Mouse (Mus musculus): ENCODE results near the gene Hjurp. TPM values are rescaled to one million over a fixed set of nuclear protein-coding genes. Genes with fewer than 3 reads are reported as not detected.

Hjurp gene
- total and polyA plus RNA-seq, 3 experiments: 59.4 to 103 (median 76.3) TPM

DNA sequence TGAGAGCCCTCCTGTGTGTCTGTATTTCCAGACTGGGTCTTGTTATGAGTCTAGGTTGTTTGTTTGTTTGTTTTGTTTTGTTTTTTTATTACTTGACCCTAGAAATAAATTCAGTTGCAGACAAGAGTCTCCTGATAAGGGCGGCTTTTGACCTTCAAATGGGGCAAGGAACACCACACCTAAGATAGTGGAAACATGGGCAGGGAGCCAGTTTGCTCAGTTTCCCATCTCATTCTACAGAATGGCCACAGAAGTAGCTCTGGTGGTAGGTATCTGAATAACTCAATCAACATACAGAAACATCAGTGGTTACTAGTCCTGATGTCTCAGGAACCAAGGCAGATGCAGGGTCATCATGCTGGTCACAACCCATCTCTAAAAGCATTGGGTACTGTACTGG is 17.2 kb upstream of the Hjurp start:
- Histone ChIP-seq H3K9ac (ENCODE audit: control insufficient read depth, low read depth, low read length, poor library complexity, severe bottlenecking) (no peak overlapping the region), H3K27me3 (ENCODE audit: control insufficient read depth in 1 of 2, insufficient read depth in 2 of 2, low read length in 2 of 2) (peaks cover 0 to 2% of the 10 kb centered on the region in 2 experiments; a peak in 1 of 4 replicates), H3K9me3 (replicated peaks; ENCODE audit: insufficient read depth, low read length) (no peaks in the 10 kb centered on the region), H3K79me2 (ENCODE audit: control insufficient read depth, insufficient read depth, low read length, poor library complexity) (no peaks in the 10 kb centered on the region), H3K27ac (ENCODE audit: control insufficient read depth, low read depth, low read length) (no peak overlapping the region), H3K4me1 (ENCODE audit: control insufficient read depth in 1 of 2, insufficient read depth in 2 of 2, low read length in 2 of 2) (no peaks in the 10 kb centered on the region), H3K4me3 (ENCODE audit: control insufficient read depth in 1 of 2, insufficient read depth in 1 of 2, low read depth in 2 of 2, low read length in 2 of 2) (no peak overlapping the region), H3K36me3 (ENCODE audit: control insufficient read depth in 1 of 2, insufficient read depth in 2 of 2, low read length in 2 of 2) (no peaks in the 10 kb centered on the region)
- peak; percentile 7 for DNase-seq (ENCODE audit: low read depth, low spot score)
- TF ChIP-seq CHD2 (IDR thresholded peaks at IDR 0.05; ENCODE audit: low read length) (no peak), TAL1 (IDR thresholded peaks at IDR 0.05; ENCODE audit: low read length) (peak; percentile 1; the same call in 1 of the 2 replicates)

DNA sequence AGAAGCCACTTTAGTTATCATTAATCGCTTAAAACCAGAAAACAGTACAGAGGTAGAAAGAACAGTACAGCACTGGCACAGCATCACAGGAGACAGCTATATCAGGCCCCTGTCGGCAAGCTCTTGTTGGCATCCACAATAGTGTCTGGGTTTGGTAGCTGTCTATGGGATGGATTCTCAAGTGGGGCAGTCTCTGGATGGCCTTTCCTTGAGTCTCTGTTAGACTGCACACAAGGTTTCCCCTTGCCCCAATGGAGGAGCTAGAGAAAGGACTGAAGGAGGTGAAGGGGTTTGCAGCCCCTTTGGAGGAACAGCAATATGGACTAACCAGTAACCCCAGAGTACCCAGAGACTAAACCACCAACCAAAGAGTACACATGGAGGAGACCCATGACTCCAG is 14.6 kb upstream of the Hjurp start:
- Histone ChIP-seq H3K36me3 (ENCODE audit: control insufficient read depth in 1 of 2, insufficient read depth in 2 of 2, low read length in 2 of 2) (no peaks in the 10 kb centered on the region), H3K9me3 (replicated peaks; ENCODE audit: insufficient read depth, low read length) (no peaks in the 10 kb centered on the region), H3K4me3 (ENCODE audit: control insufficient read depth in 1 of 2, insufficient read depth in 1 of 2, low read depth in 2 of 2, low read length in 2 of 2) (no peak overlapping the region), H3K79me2 (ENCODE audit: control insufficient read depth, insufficient read depth, low read length, poor library complexity) (no peaks in the 10 kb centered on the region), H3K9ac (ENCODE audit: control insufficient read depth, low read depth, low read length, poor library complexity, severe bottlenecking) (no peak overlapping the region), H3K4me1 (ENCODE audit: control insufficient read depth in 1 of 2, insufficient read depth in 2 of 2, low read length in 2 of 2) (no peaks in the 10 kb centered on the region), H3K27ac (ENCODE audit: control insufficient read depth, low read depth, low read length) (no peak overlapping the region), H3K27me3 (ENCODE audit: control insufficient read depth in 1 of 2, insufficient read depth in 2 of 2, low read length in 2 of 2) (peaks cover 0 to 2% of the 10 kb centered on the region in 2 experiments; a peak in 1 of 4 replicates)
- DNase-seq (ENCODE audit: low read depth, low spot score): peak; percentile 4
- TF ChIP-seq GABPA (IDR thresholded peaks at IDR 0.05; ENCODE audit: low read depth, low read length) (no peak), ZC3H11A (IDR thresholded peaks at IDR 0.05; ENCODE audit: low read depth, low read length) (no peak), UBTF (IDR thresholded peaks at IDR 0.05; ENCODE audit: borderline replicate concordance, insufficient read depth, low read depth, low read length) (no peak), CTCF (IDR thresholded peaks at IDR 0.05 in 2 of 3, conservative IDR thresholded peaks at IDR 0.05 in 1 of 3; ENCODE audit: control insufficient read depth in 1 of 3, insufficient read depth in 1 of 3, low read depth in 2 of 3, low read length in 3 of 3, poor library complexity in 1 of 3, severe bottlenecking in 1 of 3) (no peak), MAZ (IDR thresholded peaks at IDR 0.05; ENCODE audit: low read depth, low read length) (no peak), ZKSCAN1 (IDR thresholded peaks at IDR 0.05; ENCODE audit: low read depth, low read length) (no peak), MYB (IDR thresholded peaks at IDR 0.05; ENCODE audit: low read depth, low read length) (no peak), MXI1 (IDR thresholded peaks at IDR 0.05; ENCODE audit: low read depth, low read length) (no peak), JUND (IDR thresholded peaks at IDR 0.05; ENCODE audit: low read depth, low read length) (no peak), BHLHE40 (IDR thresholded peaks at IDR 0.05; ENCODE audit: borderline replicate concordance, low read depth, low read length) (no peak), KAT2A (conservative IDR thresholded peaks at IDR 0.05; ENCODE audit: low read depth, low read length) (no peak), ZMIZ1 (IDR thresholded peaks at IDR 0.05; ENCODE audit: low read depth, low read length) (no peak)

DNA sequence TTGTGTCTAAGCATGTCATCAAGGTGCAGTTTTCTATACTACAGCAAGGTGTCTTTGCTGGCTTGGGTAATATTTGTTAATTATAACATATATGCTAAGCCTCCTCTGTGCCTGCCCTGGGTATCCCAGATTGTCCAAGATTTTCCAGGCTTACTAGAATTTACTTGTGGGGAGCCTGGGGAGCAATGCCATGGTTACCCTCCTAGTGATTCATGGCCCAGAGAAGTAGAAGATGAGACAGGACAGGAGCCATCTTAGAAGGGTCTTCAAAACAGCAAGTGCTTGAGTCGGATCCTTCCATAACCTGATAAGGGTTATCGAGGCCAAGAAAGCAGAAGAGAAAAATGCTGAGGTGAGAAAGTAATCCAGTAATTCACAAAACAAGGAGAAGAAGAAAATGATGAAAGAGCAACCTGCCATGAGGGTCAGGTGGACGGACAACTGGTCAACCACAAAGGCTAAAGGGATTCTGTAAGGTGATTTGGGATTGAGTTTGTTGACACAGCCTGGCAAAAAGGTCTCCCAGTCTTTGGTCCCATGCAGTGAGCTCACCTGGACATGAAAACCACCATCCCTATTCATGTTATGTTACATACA is 14.1 kb upstream of the Hjurp start:
- H3K9me3 ChIP-seq (replicated peaks; ENCODE audit: insufficient read depth, low read length): no peaks in the 10 kb centered on the region
- H3K9ac ChIP-seq (ENCODE audit: control insufficient read depth, low read depth, low read length, poor library complexity, severe bottlenecking): no peak overlapping the region
- no peak for TF ChIP-seq ZMIZ1 (IDR thresholded peaks at IDR 0.05; ENCODE audit: low read depth, low read length)
- no peak for TF ChIP-seq TBP (IDR thresholded peaks at IDR 0.05; ENCODE audit: low read depth, low read length)
- TF ChIP-seq TAL1 (IDR thresholded peaks at IDR 0.05; ENCODE audit: low read length): no peak
- TF ChIP-seq POLR2A (IDR thresholded peaks at IDR 0.05; ENCODE audit: control insufficient read depth in 1 of 2, insufficient read depth in 1 of 2, low read depth in 1 of 2, low read length in 2 of 2, poor library complexity in 1 of 2): no peak
- TF ChIP-seq BHLHE40 (IDR thresholded peaks at IDR 0.05; ENCODE audit: borderline replicate concordance, low read depth, low read length): no peak
- TF ChIP-seq E2F4 (IDR thresholded peaks at IDR 0.05; ENCODE audit: borderline replicate concordance, low read depth, low read length): no peak
- no peak for TF ChIP-seq JUND (IDR thresholded peaks at IDR 0.05; ENCODE audit: low read depth, low read length)
- TF ChIP-seq SMC3 (IDR thresholded peaks at IDR 0.05; ENCODE audit: low read depth, low read length): no peak
- TF ChIP-seq NELFE (IDR thresholded peaks at IDR 0.05; ENCODE audit: low read depth, low read length): no peak
- no peak for TF ChIP-seq USF2 (IDR thresholded peaks at IDR 0.05; ENCODE audit: borderline replicate concordance in 1 of 2, insufficient read depth in 1 of 2, low read depth in 1 of 2, low read length in 2 of 2)
- TF ChIP-seq RAD21 (IDR thresholded peaks at IDR 0.05; ENCODE audit: low read depth, low read length): no peak
- TF ChIP-seq POLR2AphosphoS2 (IDR thresholded peaks at IDR 0.05; ENCODE audit: low read length): no peak
- DNase-seq (ENCODE audit: low read depth, low spot score): no peak
- no peaks in the 10 kb centered on the region for H3K79me2 ChIP-seq (ENCODE audit: control insufficient read depth, insufficient read depth, low read length, poor library complexity)
- no peak overlapping the region for H3K27ac ChIP-seq (ENCODE audit: control insufficient read depth, low read depth, low read length)
- no peaks in the 10 kb centered on the region for H3K36me3 ChIP-seq (ENCODE audit: control insufficient read depth in 1 of 2, insufficient read depth in 2 of 2, low read length in 2 of 2)
- peaks cover 0 to 2% of the 10 kb centered on the region in 2 experiments; a peak in 1 of 4 replicates for H3K27me3 ChIP-seq (ENCODE audit: control insufficient read depth in 1 of 2, insufficient read depth in 2 of 2, low read length in 2 of 2)
- H3K4me3 ChIP-seq (ENCODE audit: control insufficient read depth in 1 of 2, insufficient read depth in 1 of 2, low read depth in 2 of 2, low read length in 2 of 2): no peak overlapping the region
- H3K4me1 ChIP-seq (ENCODE audit: control insufficient read depth in 1 of 2, insufficient read depth in 2 of 2, low read length in 2 of 2): no peaks in the 10 kb centered on the region
